Mouse (Mus musculus) megakaryocyte progenitor cell, adult 5-6 weeks (primary cell): ENCODE data around the gene Per1. TPM values are rescaled to one million over a fixed set of nuclear protein-coding genes. Genes with fewer than 3 reads are reported as not detected.
A peak's percentile ranks its signal among the peaks of the same experiment; 100 is the strongest.

Experiments used
- ATAC-seq: replicated peaks from 2 replicates; pipeline ENCODE4 v1.8.0; 2016; ENCODE audit warnings: mild to moderate bottlenecking, moderate TSS enrichment, inconsistent platforms; ENCODE audit not compliant: poor library complexity
- total RNA-seq, 2 experiments: library from RNA; stranded (forward) in 1 of 2; stranded (reverse) in 1 of 2; fragments of 157-497, 149-512 nt in 1 of 2; fragments of 200-1000 nt in 1 of 2; gene quantifications; 2 replicates each; pipeline versions ENCODE4 v1.2.3 to v1.2.4; 2015 to 2017

Per1 gene
- total RNA-seq, 2 experiments from 2014 or later = 4.8 to 8.3 TPM

GRCm38 (mm10) chr11:69125919-69126705 lies 31.1 kb downstream of the Per1 start:
- ATAC-seq = no peak

- no peak for ATAC-seq
Observed at GRCm38 (mm10) chr11:69126706-69127095, 31.7 kb downstream of the Per1 start.

DNA sequence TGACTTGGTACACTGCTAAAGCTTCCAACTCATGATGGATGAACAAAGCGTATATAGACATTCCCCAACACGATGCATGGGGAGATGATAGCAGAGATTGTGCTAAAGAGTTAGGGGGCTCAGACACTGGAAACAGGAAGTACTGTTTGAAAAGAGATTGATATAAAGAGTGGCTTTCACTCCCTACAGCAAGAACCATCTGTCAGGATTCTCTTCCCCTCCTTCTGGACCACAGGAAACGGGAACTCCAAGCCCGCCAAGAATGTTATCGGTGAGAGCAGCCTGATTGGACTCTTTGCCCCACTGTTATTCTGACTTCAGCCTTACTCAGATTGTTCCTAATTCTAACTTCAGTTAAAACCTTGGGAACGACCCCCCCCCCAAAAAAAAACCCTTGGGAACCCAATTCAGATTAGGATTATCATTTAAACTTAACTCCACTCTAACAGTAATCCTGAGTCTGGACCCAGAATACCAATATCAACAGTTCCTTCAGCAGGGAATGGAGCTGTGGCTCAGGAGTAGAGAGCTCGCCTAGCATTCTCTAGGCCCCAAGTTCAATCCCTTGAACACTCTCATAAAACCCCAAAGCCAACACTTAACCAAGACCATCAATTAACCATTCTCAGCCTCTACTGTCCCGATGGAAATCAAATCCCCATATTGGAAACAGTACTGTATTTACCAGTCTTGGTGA lies 33.6 kb downstream of the Per1 start:
- ATAC-seq = no peak

- ATAC-seq = peak; percentile 6; the same call in 1 of the 2 replicates
Observed at GRCm38 (mm10) chr11:69133566-69133922, 38.5 kb downstream of the Per1 start.

DNA sequence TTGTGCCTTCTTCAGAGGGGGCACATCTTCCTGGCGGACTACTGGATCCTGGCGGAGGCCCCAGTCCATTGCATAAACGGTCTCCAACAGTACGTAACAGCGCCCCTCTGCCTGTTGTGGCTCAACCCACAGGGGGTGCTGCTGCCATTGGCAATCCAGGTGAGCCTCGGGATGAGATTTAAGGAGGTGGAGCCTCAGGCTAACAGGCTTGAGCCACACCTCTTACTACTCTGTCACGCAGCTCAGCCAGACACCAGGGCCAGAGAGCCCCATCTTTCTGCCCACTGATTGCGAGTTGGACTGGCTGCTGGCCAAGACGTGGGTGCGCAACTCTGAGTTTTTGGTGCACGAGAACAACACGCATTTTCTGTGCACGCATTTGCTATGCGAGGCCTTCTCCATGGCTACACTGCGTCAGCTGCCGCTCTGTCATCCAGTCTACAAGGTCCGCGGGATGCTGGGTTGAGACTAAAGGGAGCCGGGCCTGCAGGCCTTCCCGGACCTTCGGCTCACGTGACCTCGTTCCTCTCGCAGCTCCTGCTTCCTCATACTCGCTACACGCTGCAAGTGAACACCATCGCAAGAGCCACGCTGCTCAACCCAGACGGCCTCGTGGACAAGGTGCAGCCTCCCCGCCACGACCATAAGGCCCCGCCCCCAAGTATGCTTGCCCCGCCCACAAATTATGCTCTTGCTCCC lies 39.1 kb downstream of the Per1 start:
- ATAC-seq = peak; percentile 87

DNA sequence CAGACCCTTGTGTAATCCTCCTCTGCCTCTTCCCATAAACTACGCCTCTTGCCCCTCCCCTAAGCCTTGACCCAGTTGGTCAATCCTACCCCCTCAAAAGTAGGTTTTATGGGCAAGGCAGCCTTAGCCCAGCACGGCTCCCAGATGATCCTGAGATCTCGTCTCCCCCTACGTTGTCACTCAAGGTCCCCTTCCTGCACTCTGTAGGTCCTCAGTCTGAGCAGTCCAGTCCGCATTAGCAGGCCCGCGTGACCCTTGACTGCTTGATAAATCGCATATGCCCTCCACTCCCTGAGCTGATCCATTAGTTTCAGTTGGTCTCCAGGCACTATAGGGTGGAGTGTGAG lies 39.6 kb downstream of the Per1 start:
- no peak for ATAC-seq

GRCm38 (mm10) chr11:69135361-69135760 lies 40.3 kb downstream of the Per1 start:
- no peak for ATAC-seq

GRCm38 (mm10) chr11:69147546-69147945 lies 52.5 kb downstream of the Per1 start:
- ATAC-seq = no peak

- ATAC-seq = no peak
Observed at GRCm38 (mm10) chr11:69148451-69148960, 53.5 kb downstream of the Per1 start.

- ATAC-seq = no peak
Observed at GRCm38 (mm10) chr11:69149728-69150127, 54.7 kb downstream of the Per1 start.

DNA sequence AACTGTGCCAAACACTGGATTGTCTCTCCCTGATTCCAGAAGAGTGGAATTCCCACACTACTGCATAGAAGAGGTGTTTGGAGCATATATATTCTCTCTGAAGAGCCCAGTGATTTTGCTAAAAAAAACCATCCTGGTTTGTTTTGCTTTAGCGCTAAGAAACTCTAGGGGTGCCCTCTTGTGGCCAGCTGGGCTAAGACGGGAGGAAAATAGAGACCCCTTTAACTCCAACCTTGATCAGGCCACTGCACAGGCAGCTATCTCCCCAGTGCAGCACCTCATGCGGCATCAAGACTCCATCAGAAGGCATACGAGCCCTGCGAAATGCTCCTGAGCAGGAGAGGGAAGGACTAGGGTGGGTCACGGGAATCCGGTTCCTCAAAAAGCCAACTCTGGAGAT lies 55.4 kb downstream of the Per1 start:
- ATAC-seq = peak; percentile 94

GRCm38 (mm10) chr11:69151004-69151403 lies 56.0 kb downstream of the Per1 start:
- ATAC-seq = no peak

DNA sequence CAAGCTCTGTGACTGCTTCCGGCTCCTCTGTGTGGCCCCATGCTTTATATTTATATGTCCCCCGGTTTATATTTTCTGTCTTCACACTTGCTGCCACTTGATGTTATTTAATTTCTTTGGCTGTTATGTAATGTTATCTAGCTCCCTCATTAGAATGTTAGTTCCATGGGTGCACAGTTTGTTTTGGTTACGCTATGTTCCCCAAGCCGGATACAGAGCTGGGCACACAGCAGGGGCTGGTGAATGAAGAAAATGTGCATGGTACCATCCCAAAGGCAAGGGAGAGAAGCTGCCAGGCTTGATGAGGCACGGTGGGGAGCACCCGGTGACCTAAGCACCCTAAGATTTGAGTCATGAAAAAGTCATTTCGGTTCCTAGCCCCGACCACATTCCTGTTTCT lies 58.8 kb downstream of the Per1 start:
- no peak for ATAC-seq

GRCm38 (mm10) chr11:69155351-69155750 lies 60.3 kb downstream of the Per1 start:
- ATAC-seq = peak; percentile 46; the same call in 1 of the 2 replicates

DNA sequence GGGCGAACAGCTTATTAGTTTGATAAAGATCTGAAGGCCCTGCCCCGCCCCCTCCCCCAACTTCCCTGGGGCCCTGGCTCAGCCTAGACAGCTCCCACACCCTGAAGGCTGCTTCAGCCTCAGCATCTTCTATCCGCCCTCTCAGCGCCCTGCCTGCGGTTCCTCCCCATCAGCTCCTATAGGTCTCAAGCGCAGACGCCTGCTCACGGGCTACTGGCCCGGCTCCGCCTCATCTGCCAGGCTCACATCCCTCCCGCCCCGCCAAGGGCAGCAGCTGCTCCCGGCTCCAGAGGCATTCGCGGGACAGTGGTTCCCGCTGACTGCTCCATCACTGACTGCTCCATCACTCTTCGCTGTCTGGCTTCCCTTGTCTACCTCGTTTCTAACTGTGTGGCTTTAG lies 61.8 kb downstream of the Per1 start, which contains the start of gene Alox12b:
Gene Alox12b, plus strand, starts transcription at position 190 of the 400 bp plus-strand sequence.
- 0 out of 2 replicates have a peak, but pooled peaks have one; percentile 29 for ATAC-seq

Other genes starting within 250 kb of the Per1 start
- 26.2 and 28.0 TPM in 2 replicates for gene Ndel1, start 223.4 kb upstream of the Per1 start, total RNA-seq (2015)
- 35.9 and 40.5 TPM in 2 replicates for gene Ndel1, start 223.4 kb upstream of the Per1 start, total RNA-seq (2017)
- gene Rnf222, start 206.7 kb upstream of the Per1 start, total RNA-seq (2015) = not detected in 2 replicates
- gene Rnf222, start 206.7 kb upstream of the Per1 start, total RNA-seq (2017) = not detected in 2 replicates
- gene Rpl26, start 193.6 kb upstream of the Per1 start, total RNA-seq (2015) = 3,945 and 4,034 TPM in 2 replicates
- gene Rpl26, start 193.6 kb upstream of the Per1 start, total RNA-seq (2017) = 6,407 and 6,432 TPM in 2 replicates
- gene Odf4, start 168.1 kb upstream of the Per1 start, total RNA-seq (2015) = not detected in 2 replicates
- not detected in 2 replicates for gene Odf4, start 168.1 kb upstream of the Per1 start, total RNA-seq (2017)
- not detected in 2 replicates for gene Arhgef15, start 137.7 kb upstream of the Per1 start, total RNA-seq (2015)
- 0.04 and 0.98 TPM in 2 replicates for gene Arhgef15, start 137.7 kb upstream of the Per1 start, total RNA-seq (2017)
- gene Slc25a35, start 127.1 kb upstream of the Per1 start, total RNA-seq (2015) = 2.2 and 2.8 TPM in 2 replicates
- gene Slc25a35, start 127.1 kb upstream of the Per1 start, total RNA-seq (2017) = 0.30 and 0.75 TPM in 2 replicates
- gene Rangrf, start 120.0 kb upstream of the Per1 start, total RNA-seq (2015) = 91.0 and 123 TPM in 2 replicates
- 46.3 and 54.1 TPM in 2 replicates for gene Rangrf, start 120.0 kb upstream of the Per1 start, total RNA-seq (2017)
- gene Pfas, start 86.8 kb upstream of the Per1 start, total RNA-seq (2015) = 24.8 and 31.3 TPM in 2 replicates
- 34.9 and 48.8 TPM in 2 replicates for gene Pfas, start 86.8 kb upstream of the Per1 start, total RNA-seq (2017)
- 27.8 and 33.7 TPM in 2 replicates for gene Ctc1, start 79.3 kb upstream of the Per1 start, total RNA-seq (2015)
- 21.2 and 27.2 TPM in 2 replicates for gene Ctc1, start 79.3 kb upstream of the Per1 start, total RNA-seq (2017)
- 100 and 103 TPM in 2 replicates for gene Aurkb, start 49.6 kb upstream of the Per1 start, total RNA-seq (2015)
- 103 and 128 TPM in 2 replicates for gene Aurkb, start 49.6 kb upstream of the Per1 start, total RNA-seq (2017)
- 6.2 and 7.6 TPM in 2 replicates for gene Borcs6, start 35.5 kb upstream of the Per1 start, total RNA-seq (2015)
- gene Borcs6, start 35.5 kb upstream of the Per1 start, total RNA-seq (2017) = 6.6 and 6.7 TPM in 2 replicates
- gene Tmem107, start 24.4 kb upstream of the Per1 start, total RNA-seq (2015) = 18.6 and 23.4 TPM in 2 replicates
- gene Tmem107, start 24.4 kb upstream of the Per1 start, total RNA-seq (2017) = 23.9 and 40.6 TPM in 2 replicates
- 36.6 and 41.2 TPM in 2 replicates for gene Vamp2, start 6.7 kb upstream of the Per1 start, total RNA-seq (2015)
- 8.2 and 12.8 TPM in 2 replicates for gene Vamp2, start 6.7 kb upstream of the Per1 start, total RNA-seq (2017)
- not detected in 2 replicates for gene Hes7, start 25.2 kb downstream of the Per1 start, total RNA-seq (2015)
- not detected in 2 replicates for gene Hes7, start 25.2 kb downstream of the Per1 start, total RNA-seq (2017)
- not detected in 2 replicates for gene 9130213A22Rik, start 27.4 kb downstream of the Per1 start, total RNA-seq (2015)
- gene 9130213A22Rik, start 27.4 kb downstream of the Per1 start, total RNA-seq (2017) = not detected in 2 replicates
- not detected in 2 replicates for gene Aloxe3, start 30.7 kb downstream of the Per1 start, total RNA-seq (2015)
- not detected in 2 replicates for gene Aloxe3, start 30.7 kb downstream of the Per1 start, total RNA-seq (2017)
- gene Alox12b, start 61.8 kb downstream of the Per1 start, total RNA-seq (2015) = not detected in 2 replicates
- not detected in 2 replicates for gene Alox12b, start 61.8 kb downstream of the Per1 start, total RNA-seq (2017)
- gene Alox8, start 102.6 kb downstream of the Per1 start, total RNA-seq (2015) = 0.07 TPM in 1 of 2 replicates, not detected in the other
- 0.44 TPM in 1 of 2 replicates, not detected in the other for gene Alox8, start 102.6 kb downstream of the Per1 start, total RNA-seq (2017)
- 0.10 TPM in 1 of 2 replicates, not detected in the other for gene Gucy2e, start 141.8 kb downstream of the Per1 start, total RNA-seq (2015)
- gene Gucy2e, start 141.8 kb downstream of the Per1 start, total RNA-seq (2017) = 0.03 TPM in 1 of 2 replicates, not detected in the other
- 30.5 and 49.5 TPM in 2 replicates for gene Cntrob, start 228.6 kb downstream of the Per1 start, total RNA-seq (2015)
- gene Cntrob, start 228.6 kb downstream of the Per1 start, total RNA-seq (2017) = 26.9 and 29.8 TPM in 2 replicates
- 117 and 136 TPM in 2 replicates for gene Trappc1, start 228.8 kb downstream of the Per1 start, total RNA-seq (2015)
- 87.2 and 103 TPM in 2 replicates for gene Trappc1, start 228.8 kb downstream of the Per1 start, total RNA-seq (2017)
- gene Kcnab3, start 231.0 kb downstream of the Per1 start, total RNA-seq (2015) = 0.07 and 0.34 TPM in 2 replicates
- 0.14 TPM in 1 of 2 replicates, not detected in the other for gene Kcnab3, start 231.0 kb downstream of the Per1 start, total RNA-seq (2017)
- 4.3 and 6.2 TPM in 2 replicates for gene Rnf227, start 245.2 kb downstream of the Per1 start, total RNA-seq (2015)
- 5.1 and 7.1 TPM in 2 replicates for gene Rnf227, start 245.2 kb downstream of the Per1 start, total RNA-seq (2017)